Mouse (Mus musculus): ENCODE data around the gene Dgkh.

GRCm38 (mm10) chr14:78627516-78628275 is 104.9 kb downstream of the Dgkh start:
- TF ChIP-seq CTCF (IDR thresholded peaks at IDR 0.05; ENCODE audit: insufficient read depth, low read depth, low read length): no peak
- no peak for TF ChIP-seq POLR2A (IDR thresholded peaks at IDR 0.05; ENCODE audit: insufficient read depth, low read depth, low read length)

Measured in olfactory bulb, adult 2 months (tissue).